Mouse (Mus musculus): ENCODE measurements around the gene Fbxw9. TPM values are rescaled to one million over a fixed set of nuclear protein-coding genes. Genes with fewer than 3 reads are reported as not detected.

Gene Fbxw9
- polyA plus RNA-seq, 1 experiment = 26.8 TPM

- Histone ChIP-seq H3K27me3 (ENCODE audit: control insufficient read depth, insufficient read depth, insufficient read length) (no peaks in the 10 kb centered on the region), H3K4me2 (ENCODE audit: low read depth) (no peak overlapping the region), H3K36me3 (ENCODE audit: control insufficient read depth, insufficient read depth) (no peaks in the 10 kb centered on the region), H3K79me2 (ENCODE audit: control insufficient read depth, insufficient read depth) (no peaks in the 10 kb centered on the region), H3K4me3 (no peak overlapping the region), H3ac (ENCODE audit: control insufficient read depth, insufficient read length) (no peak overlapping the region)
- TF ChIP-seq USF1 (IDR thresholded peaks at IDR 0.05; ENCODE audit: low read depth) (no peak), POLR2A (IDR thresholded peaks at IDR 0.05; ENCODE audit: insufficient read length, low read depth) (no peak), SRF (IDR thresholded peaks at IDR 0.05; ENCODE audit: control insufficient read depth, insufficient read length, low read depth) (no peak), MYOG (IDR thresholded peaks at IDR 0.05; ENCODE audit: control insufficient read depth in 1 of 3, insufficient read depth in 1 of 3, insufficient read length in 2 of 3, low read depth in 2 of 3) (no peak), TCF12 (IDR thresholded peaks at IDR 0.05; ENCODE audit: insufficient read depth, poor library complexity, severe bottlenecking) (no peak), MYOD1 (IDR thresholded peaks at IDR 0.05; ENCODE audit: control insufficient read depth in 1 of 3, insufficient read length in 2 of 3, low read depth in 2 of 3) (no peak)
Measured at GRCm38 (mm10) chr8:85115501-85115900, 55.6 kb downstream of the Fbxw9 start.

Other genes starting within 250 kb of the Fbxw9 start
- 6.7 TPM for gene Dand5, start 237.2 kb upstream of the Fbxw9 start, polyA plus RNA-seq (2012; fragmentation: generic; extraction: Trizol)
- gene Gadd45gip1, start 228.5 kb upstream of the Fbxw9 start, polyA plus RNA-seq (2012; fragmentation: generic; extraction: Trizol) = 21.8 TPM
- 139 TPM for gene Rad23a, start 219.4 kb upstream of the Fbxw9 start, polyA plus RNA-seq (2012; fragmentation: generic; extraction: Trizol)
- 385 TPM for gene Calr, start 213.1 kb upstream of the Fbxw9 start, polyA plus RNA-seq (2012; fragmentation: generic; extraction: Trizol)
- gene Farsa, start 203.1 kb upstream of the Fbxw9 start, polyA plus RNA-seq (2012; fragmentation: generic; extraction: Trizol) = 73.3 TPM
- 2.3 TPM for gene Syce2, start 187.9 kb upstream of the Fbxw9 start, polyA plus RNA-seq (2012; fragmentation: generic; extraction: Trizol)
- 20.9 TPM for gene Gcdh, start 166.1 kb upstream of the Fbxw9 start, polyA plus RNA-seq (2012; fragmentation: generic; extraction: Trizol)
- 0.10 TPM for gene Klf1, start 158.1 kb upstream of the Fbxw9 start, polyA plus RNA-seq (2012; fragmentation: generic; extraction: Trizol)
- gene Dnase2a, start 151.5 kb upstream of the Fbxw9 start, polyA plus RNA-seq (2012; fragmentation: generic; extraction: Trizol) = 9.2 TPM
- not detected for gene Mast1, start 122.7 kb upstream of the Fbxw9 start, polyA plus RNA-seq (2012; fragmentation: generic; extraction: Trizol)
- gene Rtbdn, start 113.1 kb upstream of the Fbxw9 start, polyA plus RNA-seq (2012; fragmentation: generic; extraction: Trizol) = not detected
- not detected for gene Gm49661, start 90.6 kb upstream of the Fbxw9 start, polyA plus RNA-seq (2012; fragmentation: generic; extraction: Trizol)
- gene Prdx2, start 90.5 kb upstream of the Fbxw9 start, polyA plus RNA-seq (2012; fragmentation: generic; extraction: Trizol) = 432 TPM
- gene Rnaseh2a, start 90.3 kb upstream of the Fbxw9 start, polyA plus RNA-seq (2012; fragmentation: generic; extraction: Trizol) = 74.1 TPM
- 140 TPM for gene Junb, start 81.3 kb upstream of the Fbxw9 start, polyA plus RNA-seq (2012; fragmentation: generic; extraction: Trizol)
- 9.3 TPM for gene Hook2, start 69.5 kb upstream of the Fbxw9 start, polyA plus RNA-seq (2012; fragmentation: generic; extraction: Trizol)
- not detected for gene Best2, start 45.5 kb upstream of the Fbxw9 start, polyA plus RNA-seq (2012; fragmentation: generic; extraction: Trizol)
- 204 TPM for gene Asna1, start 34.8 kb upstream of the Fbxw9 start, polyA plus RNA-seq (2012; fragmentation: generic; extraction: Trizol)
- 198 TPM for gene Trir, start 33.2 kb upstream of the Fbxw9 start, polyA plus RNA-seq (2012; fragmentation: generic; extraction: Trizol)
- gene Tnpo2, start 23.1 kb upstream of the Fbxw9 start, polyA plus RNA-seq (2012; fragmentation: generic; extraction: Trizol) = 46.3 TPM
- gene Gm5741, start 7.9 kb downstream of the Fbxw9 start, polyA plus RNA-seq (2012; fragmentation: generic; extraction: Trizol) = 0.31 TPM
- 86.7 TPM for gene Dhps, start 11.7 kb downstream of the Fbxw9 start, polyA plus RNA-seq (2012; fragmentation: generic; extraction: Trizol)
- 166 TPM for gene Wdr83os, start 20.7 kb downstream of the Fbxw9 start, polyA plus RNA-seq (2012; fragmentation: generic; extraction: Trizol)
- 26.8 TPM for gene Wdr83, start 21.3 kb downstream of the Fbxw9 start, polyA plus RNA-seq (2012; fragmentation: generic; extraction: Trizol)
- gene Man2b1, start 23.2 kb downstream of the Fbxw9 start, polyA plus RNA-seq (2012; fragmentation: generic; extraction: Trizol) = 7.6 TPM
- gene Zfp791, start 63.0 kb downstream of the Fbxw9 start, polyA plus RNA-seq (2012; fragmentation: generic; extraction: Trizol) = not detected
- not detected for gene Cks1brt, start 91.9 kb downstream of the Fbxw9 start, polyA plus RNA-seq (2012; fragmentation: generic; extraction: Trizol)
- gene Olfr371, start 165.9 kb downstream of the Fbxw9 start, polyA plus RNA-seq (2012; fragmentation: generic; extraction: Trizol) = not detected
- gene Orc6, start 239.6 kb downstream of the Fbxw9 start, polyA plus RNA-seq (2012; fragmentation: generic; extraction: Trizol) = 13.2 TPM
- 52.1 TPM for gene Vps35, start 239.7 kb downstream of the Fbxw9 start, polyA plus RNA-seq (2012; fragmentation: generic; extraction: Trizol)

Data from myocyte (in vitro differentiated cells).